Mouse (Mus musculus): ENCODE data around the gene Chmp4b. TPM values are rescaled to one million over a fixed set of nuclear protein-coding genes. Genes with fewer than 3 reads are reported as not detected.
A peak's percentile ranks its signal among the peaks of the same experiment; 100 is the strongest.

The Chmp4b gene
- total and polyA plus RNA-seq, 3 experiments = 118 to 196 TPM; not detected in 1

DNA sequence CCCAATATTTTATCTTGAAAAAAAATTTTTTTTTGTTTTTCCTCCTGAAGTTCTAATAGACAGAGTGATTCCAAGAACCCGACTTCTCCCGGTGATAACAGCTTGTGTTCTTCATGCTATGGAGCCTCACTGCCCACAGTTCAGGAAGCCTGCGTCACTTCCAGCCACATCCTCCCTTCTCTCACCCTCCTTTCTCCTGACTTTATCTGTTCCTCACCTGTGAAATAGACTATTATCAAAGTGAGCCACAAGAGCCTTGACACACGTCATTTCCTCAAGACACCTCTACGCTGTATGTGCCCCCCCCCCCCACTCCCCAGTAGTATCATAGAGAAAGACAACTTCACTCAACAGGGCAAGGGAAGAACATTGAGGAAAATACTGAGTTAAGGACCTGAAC is 35.8 kb upstream of the Chmp4b start (continued):
- TF ChIP-seq ETS1 (IDR thresholded peaks at IDR 0.05; ENCODE audit: low read depth, low read length) (peak; percentile 98), NRF1 (IDR thresholded peaks at IDR 0.05; ENCODE audit: insufficient read depth, low read depth, low read length, poor library complexity, severe bottlenecking) (peak; percentile 11; the same call in 1 of the 2 replicates), SMC3 (IDR thresholded peaks at IDR 0.05; ENCODE audit: low read depth, low read length) (no peak), MYB (IDR thresholded peaks at IDR 0.05; ENCODE audit: low read depth, low read length) (0 out of 2 replicates have a peak, but pooled peaks have one; percentile 24), POLR2AphosphoS5 (IDR thresholded peaks at IDR 0.05; ENCODE audit: borderline replicate concordance, low read depth, low read length) (no peak), E2F4 (IDR thresholded peaks at IDR 0.05; ENCODE audit: borderline replicate concordance, low read depth, low read length) (no peak)

DNA sequence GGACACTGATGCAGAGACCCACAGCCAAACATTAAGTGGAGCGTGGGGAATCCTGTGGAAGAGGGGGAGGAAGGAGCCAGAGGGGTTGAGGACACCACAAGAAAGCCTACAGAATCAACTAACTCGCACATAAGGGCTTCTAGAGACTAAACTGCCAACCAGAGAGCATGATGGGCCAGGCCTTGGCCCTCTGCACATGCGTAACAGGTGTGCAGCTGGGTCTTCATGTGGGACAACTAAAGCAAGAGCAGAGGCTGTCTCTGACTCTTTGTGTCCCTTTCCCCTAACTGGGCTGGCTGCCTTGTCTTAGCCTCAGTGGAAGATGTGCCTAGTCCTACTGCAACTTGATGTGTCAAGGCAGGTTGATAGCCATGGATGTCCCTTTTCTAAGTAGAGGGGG is 34.4 kb upstream of the Chmp4b start:
- DNase-seq (ENCODE audit: low read depth, low spot score) = no peak
- H3K27me3 ChIP-seq (ENCODE audit: control insufficient read depth in 1 of 2, insufficient read depth in 2 of 2, low read length in 2 of 2) = no peaks in the 10 kb centered on the region
- peaks cover 3% of the 10 kb centered on the region; the same call in 1 of the 2 replicates for H3K79me2 ChIP-seq (ENCODE audit: control insufficient read depth, insufficient read depth, low read length, poor library complexity)
- H3K4me1 ChIP-seq (ENCODE audit: control insufficient read depth in 1 of 2, insufficient read depth in 2 of 2, low read length in 2 of 2) = peaks cover 8 to 23% of the 10 kb centered on the region in 2 experiments
- no peak overlapping the region for H3K4me3 ChIP-seq (ENCODE audit: control insufficient read depth in 1 of 2, insufficient read depth in 1 of 2, low read depth in 2 of 2, low read length in 2 of 2)
- no peak overlapping the region; the same call in 1 of the 2 replicates for H3K27ac ChIP-seq (ENCODE audit: control insufficient read depth, low read depth, low read length)
- no peak overlapping the region for H3K9ac ChIP-seq (ENCODE audit: control insufficient read depth, low read depth, low read length, poor library complexity, severe bottlenecking)
- no peak for TF ChIP-seq MAFK (IDR thresholded peaks at IDR 0.05; ENCODE audit: borderline replicate concordance, low read depth, low read length)
- H3K9me3 ChIP-seq (replicated peaks; ENCODE audit: insufficient read depth, low read length) = no peaks in the 10 kb centered on the region
- H3K36me3 ChIP-seq (ENCODE audit: control insufficient read depth in 1 of 2, insufficient read depth in 2 of 2, low read length in 2 of 2) = peaks cover 0 to 14% of the 10 kb centered on the region in 2 experiments; a peak in 2 of 4 replicates

DNA sequence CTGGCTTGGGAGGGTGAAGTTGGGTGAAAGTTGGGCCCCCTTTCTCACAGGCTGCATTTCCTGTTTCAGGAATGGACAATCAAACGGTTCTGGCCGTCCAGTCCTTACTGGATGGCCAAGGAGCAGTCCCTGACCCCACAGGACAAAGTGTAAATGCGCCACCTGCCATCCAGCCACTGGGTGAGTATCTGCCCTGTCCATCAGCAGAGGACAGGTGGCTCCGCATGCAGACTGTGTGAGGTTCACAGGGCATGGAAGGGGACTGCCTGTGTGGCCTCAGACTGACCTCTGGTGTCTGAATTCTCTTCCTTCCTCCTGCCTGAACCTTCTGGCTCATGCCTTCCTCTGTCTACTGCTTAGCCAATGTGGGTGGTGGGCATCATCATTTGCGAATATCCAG is 29.8 kb upstream of the Chmp4b start:
- Histone ChIP-seq H3K9ac (ENCODE audit: control insufficient read depth, low read depth, low read length, poor library complexity, severe bottlenecking) (no peak overlapping the region), H3K79me2 (ENCODE audit: control insufficient read depth, insufficient read depth, low read length, poor library complexity) (no peaks in the 10 kb centered on the region), H3K9me3 (replicated peaks; ENCODE audit: insufficient read depth, low read length) (no peaks in the 10 kb centered on the region), H3K27ac (ENCODE audit: control insufficient read depth, low read depth, low read length) (no peak overlapping the region), H3K36me3 (ENCODE audit: control insufficient read depth in 1 of 2, insufficient read depth in 2 of 2, low read length in 2 of 2) (peaks cover 0 to 6% of the 10 kb centered on the region in 2 experiments; a peak in 2 of 4 replicates), H3K4me1 (ENCODE audit: control insufficient read depth in 1 of 2, insufficient read depth in 2 of 2, low read length in 2 of 2) (peaks cover 0 to 8% of the 10 kb centered on the region in 2 experiments; a peak in 1 of 4 replicates), H3K4me3 (ENCODE audit: control insufficient read depth in 1 of 2, insufficient read depth in 1 of 2, low read depth in 2 of 2, low read length in 2 of 2) (no peak overlapping the region), H3K27me3 (ENCODE audit: control insufficient read depth in 1 of 2, insufficient read depth in 2 of 2, low read length in 2 of 2) (no peaks in the 10 kb centered on the region)
- TF ChIP-seq TCF12 (IDR thresholded peaks at IDR 0.05; ENCODE audit: low read depth, low read length) (no peak), ETS1 (IDR thresholded peaks at IDR 0.05; ENCODE audit: low read depth, low read length) (no peak), KAT2A (conservative IDR thresholded peaks at IDR 0.05; ENCODE audit: low read depth, low read length) (no peak), MXI1 (IDR thresholded peaks at IDR 0.05; ENCODE audit: low read depth, low read length) (no peak), ZKSCAN1 (IDR thresholded peaks at IDR 0.05; ENCODE audit: low read depth, low read length) (no peak), MAZ (IDR thresholded peaks at IDR 0.05; ENCODE audit: low read depth, low read length) (no peak), USF1 (IDR thresholded peaks at IDR 0.05; ENCODE audit: low read depth, low read length) (no peak), MAX (IDR thresholded peaks at IDR 0.05; ENCODE audit: low read length) (no peak), MYB (IDR thresholded peaks at IDR 0.05; ENCODE audit: low read depth, low read length) (no peak), ZNF384 (IDR thresholded peaks at IDR 0.05; ENCODE audit: low read depth, low read length) (no peak), E2F4 (IDR thresholded peaks at IDR 0.05; ENCODE audit: borderline replicate concordance, low read depth, low read length) (no peak), ELF1 (IDR thresholded peaks at IDR 0.05; ENCODE audit: low read depth, low read length) (no peak), POLR2A (IDR thresholded peaks at IDR 0.05; ENCODE audit: control insufficient read depth in 1 of 2, insufficient read depth in 1 of 2, low read depth in 1 of 2, low read length in 2 of 2, poor library complexity in 1 of 2) (no peak), NELFE (IDR thresholded peaks at IDR 0.05; ENCODE audit: low read depth, low read length) (no peak), EP300 (IDR thresholded peaks at IDR 0.05; ENCODE audit: low read depth in 1 of 2, low read length in 2 of 2) (no peak), CTCF (IDR thresholded peaks at IDR 0.05 in 2 of 3, conservative IDR thresholded peaks at IDR 0.05 in 1 of 3; ENCODE audit: control insufficient read depth in 1 of 3, insufficient read depth in 1 of 3, low read depth in 2 of 3, low read length in 3 of 3, poor library complexity in 1 of 3, severe bottlenecking in 1 of 3) (no peak), ZMIZ1 (IDR thresholded peaks at IDR 0.05; ENCODE audit: low read depth, low read length) (no peak), CHD2 (IDR thresholded peaks at IDR 0.05; ENCODE audit: low read length) (no peak)
- DNase-seq (ENCODE audit: low read depth, low spot score) = no peak
